Mouse (Mus musculus): ENCODE measurements around the gene N4bp1.

The N4bp1 gene

DNA sequence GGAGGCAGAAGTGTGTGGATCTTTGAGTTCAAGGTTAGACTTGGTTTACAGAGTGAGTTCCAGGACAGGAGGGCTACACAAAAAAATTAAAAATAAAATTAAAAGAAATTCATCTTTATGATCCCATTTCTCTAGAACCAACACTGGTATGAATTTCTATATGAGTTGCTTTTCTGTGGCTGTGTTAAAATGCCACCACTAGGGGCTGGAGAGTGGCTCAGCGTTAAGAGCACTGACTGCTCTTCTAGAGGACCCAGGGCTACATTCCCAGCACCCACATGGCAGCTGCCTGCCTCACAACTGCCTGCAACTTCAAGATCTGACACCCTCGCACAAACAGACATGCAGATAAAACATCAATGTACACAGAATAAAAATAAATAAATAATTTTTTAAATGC lies 56.1 kb downstream of the N4bp1 start:
- DNase-seq (ENCODE audit: extremely low read depth, insufficient read length, low spot score) = no peak

- no peak for DNase-seq (ENCODE audit: extremely low read depth, insufficient read length, low spot score)
Measured at GRCm38 (mm10) chr8:86827199-86827598, 57.9 kb downstream of the N4bp1 start.

- DNase-seq (ENCODE audit: extremely low read depth, insufficient read length, low spot score) = no peak
Measured at GRCm38 (mm10) chr8:86826538-86826937, 58.5 kb downstream of the N4bp1 start.

- peak; percentile 20 for DNase-seq (ENCODE audit: extremely low read depth, insufficient read length, low spot score)
Measured at GRCm38 (mm10) chr8:86825674-86826448, 59.2 kb downstream of the N4bp1 start.

DNA sequence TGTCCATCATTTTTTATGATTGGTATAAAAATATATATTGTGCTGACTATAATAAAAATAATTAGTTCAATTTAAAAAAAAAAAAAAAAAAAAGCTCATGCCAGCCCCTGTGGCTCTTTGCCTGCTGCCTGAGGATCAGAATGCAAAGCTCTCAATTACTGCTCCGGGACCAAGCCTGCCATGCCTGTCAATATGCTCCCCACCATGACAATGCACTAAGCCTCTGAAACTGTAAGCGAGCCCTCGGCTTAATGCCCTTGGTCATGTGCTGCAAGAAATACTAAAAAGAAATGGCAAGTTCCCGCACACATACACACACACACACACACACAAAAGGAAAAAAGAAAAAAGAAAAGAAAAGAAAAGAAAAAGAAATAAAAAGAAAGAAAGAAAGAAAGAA lies 60.3 kb downstream of the N4bp1 start:
- no peak for DNase-seq (ENCODE audit: extremely low read depth, insufficient read length, low spot score)

DNA sequence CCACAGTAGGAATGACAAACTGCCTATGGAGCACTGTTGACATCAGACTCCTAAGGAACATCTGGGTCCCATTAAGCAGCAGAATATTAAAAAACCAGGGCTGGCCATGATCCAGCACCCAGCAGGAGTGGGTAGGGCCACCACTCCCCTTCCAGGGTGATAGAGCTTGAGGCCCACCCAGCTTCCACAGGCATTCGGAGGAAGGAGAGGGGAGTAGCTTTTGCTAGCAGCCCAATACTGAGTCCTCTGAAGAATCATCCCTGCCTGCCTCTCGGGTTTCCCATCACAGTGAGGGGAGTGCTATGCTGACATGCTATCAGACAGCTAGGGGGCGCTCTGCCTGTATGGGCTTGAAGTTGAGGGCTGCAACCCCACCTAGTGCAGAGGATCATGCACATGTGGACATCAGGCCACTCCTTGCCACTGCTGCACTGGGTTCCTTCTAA lies 64.3 kb downstream of the N4bp1 start:
- no peak for DNase-seq (ENCODE audit: extremely low read depth, insufficient read length, low spot score)

- DNase-seq (ENCODE audit: extremely low read depth, insufficient read length, low spot score) = no peak
Measured at GRCm38 (mm10) chr8:86820186-86820755, 64.8 kb downstream of the N4bp1 start.

DNA sequence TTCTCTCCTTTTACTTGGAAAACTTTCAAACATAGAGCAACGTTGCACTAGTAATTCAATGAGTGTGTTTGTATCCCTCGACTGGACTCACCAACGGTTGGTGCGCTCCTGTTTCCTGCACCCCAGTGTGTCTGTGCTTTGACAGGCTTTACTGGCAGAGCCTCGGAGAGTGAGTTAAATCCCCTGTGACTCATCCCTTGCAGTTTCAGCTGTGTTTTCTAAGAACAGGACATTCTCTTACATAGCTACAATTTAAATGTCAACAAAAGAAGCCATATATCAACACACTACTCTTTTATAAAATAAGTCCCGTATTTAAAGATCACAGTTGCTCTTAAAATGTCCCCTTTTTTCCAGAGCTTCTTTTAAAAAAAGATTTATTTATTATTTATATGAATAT lies 65.6 kb downstream of the N4bp1 start:
- peak; percentile 20 for DNase-seq (ENCODE audit: extremely low read depth, insufficient read length, low spot score)

DNA sequence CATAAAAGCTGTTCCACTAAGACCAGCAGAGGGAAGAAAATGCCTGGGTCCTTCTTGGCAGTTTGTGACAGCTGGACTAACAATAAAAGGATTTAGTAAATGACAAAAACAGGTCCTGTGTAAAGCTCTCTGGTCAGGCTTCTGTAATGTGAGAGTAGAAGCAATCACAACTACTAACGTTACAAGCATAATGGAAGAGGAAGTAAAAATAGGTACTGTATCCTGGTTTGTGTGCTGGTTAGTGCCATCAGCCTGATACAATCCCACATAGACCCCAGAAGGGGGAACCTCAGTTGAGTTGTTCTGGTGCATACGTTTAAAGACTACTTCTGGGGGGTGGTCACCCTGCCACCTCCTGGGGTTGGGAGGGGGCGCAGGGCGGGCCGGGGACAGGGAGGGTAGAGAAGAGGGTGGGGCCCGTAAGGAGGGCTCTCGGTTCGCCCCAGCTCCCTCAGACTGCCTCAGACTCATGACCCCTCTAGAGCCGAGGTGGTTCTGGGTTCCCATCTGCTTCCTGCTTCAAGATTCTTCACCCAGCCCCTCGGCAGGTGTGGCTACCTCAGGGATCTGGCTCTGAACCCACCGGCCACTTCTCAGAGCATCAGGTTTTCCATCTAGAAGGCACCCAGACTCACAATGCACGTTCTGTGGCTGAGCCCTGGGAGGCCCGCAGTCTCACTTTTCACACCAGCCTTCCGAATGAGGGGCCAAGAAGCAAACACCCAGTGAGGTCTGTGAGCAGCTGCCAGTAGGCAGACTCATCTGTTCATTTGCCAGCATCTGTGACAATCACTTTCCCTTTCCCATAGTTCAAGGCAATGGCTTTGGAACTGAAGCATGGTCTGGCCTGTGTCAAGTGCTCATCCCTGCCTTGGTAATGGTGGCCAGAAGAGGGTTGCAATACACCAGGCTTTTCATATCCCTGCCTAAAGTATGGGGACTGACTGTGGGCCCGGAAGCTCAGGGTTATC lies 75.8 kb downstream of the N4bp1 start:
- DNase-seq (ENCODE audit: extremely low read depth, insufficient read length, low spot score) = no peak

DNA sequence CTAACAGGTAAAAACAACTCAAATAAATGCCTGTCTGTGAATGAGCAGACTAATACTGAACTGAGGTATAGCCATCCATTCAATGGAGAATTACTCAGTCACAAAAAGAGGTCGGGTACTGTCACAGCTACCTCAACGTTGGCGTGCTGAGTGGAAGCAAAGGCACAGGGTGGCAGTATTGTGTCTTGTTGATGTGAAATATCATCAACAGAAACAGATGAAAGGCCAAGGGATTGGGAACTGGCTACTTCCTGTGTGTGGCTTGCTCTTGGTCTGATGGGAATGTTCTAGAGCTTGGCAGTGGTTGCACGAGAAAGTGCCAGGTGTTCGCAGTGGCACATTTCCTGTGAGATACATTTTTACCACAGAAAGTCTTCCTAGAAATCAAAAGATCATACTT lies 76.8 kb downstream of the N4bp1 start:
- DNase-seq (ENCODE audit: extremely low read depth, insufficient read length, low spot score) = no peak

DNA sequence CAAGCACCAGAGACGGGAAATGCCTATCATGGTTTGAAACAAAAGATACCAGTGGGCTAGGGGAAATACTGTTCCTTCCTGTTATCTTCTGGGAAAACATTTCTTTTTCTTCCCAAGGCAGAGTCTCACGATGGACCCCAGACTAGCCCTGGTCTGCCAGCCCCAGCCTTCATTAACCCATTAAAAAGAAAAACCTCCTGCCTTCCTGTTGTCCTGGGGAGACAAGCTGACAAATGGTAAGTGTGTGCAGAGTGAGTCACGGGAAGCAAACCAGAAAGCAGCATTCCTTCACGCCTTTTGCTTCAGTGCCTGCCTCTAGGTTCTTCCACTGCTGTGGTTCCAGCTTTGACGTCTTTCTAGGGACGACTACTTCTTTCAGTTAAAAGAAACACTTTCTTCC lies 83.1 kb downstream of the N4bp1 start:
- DNase-seq (ENCODE audit: extremely low read depth, insufficient read length, low spot score) = peak; percentile 16

- DNase-seq (ENCODE audit: extremely low read depth, insufficient read length, low spot score) = no peak
Measured at GRCm38 (mm10) chr8:86800966-86801365, 84.1 kb downstream of the N4bp1 start.

DNA sequence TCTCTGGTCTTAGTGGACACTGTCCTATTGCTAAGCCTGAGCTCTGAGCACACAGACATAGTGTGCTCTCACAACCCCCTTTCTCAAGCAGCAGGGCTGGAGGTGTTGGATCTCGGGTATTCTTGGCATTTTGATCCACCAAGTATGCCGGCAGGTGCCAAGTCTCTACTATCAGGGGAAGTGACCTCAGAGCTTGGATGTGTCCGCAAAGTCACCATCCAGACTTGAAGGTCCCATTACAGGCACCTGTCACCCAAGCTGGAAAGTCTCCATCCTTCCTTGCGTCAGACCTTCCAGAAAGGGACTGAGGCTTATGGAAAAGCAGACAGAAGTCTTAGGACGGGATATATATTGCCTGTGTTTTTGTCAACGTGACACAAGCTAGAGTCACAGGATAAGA lies 86.9 kb downstream of the N4bp1 start:
- no peak for DNase-seq (ENCODE audit: extremely low read depth, insufficient read length, low spot score)

GRCm38 (mm10) chr8:86797705-86798104 lies 87.4 kb downstream of the N4bp1 start:
- DNase-seq (ENCODE audit: extremely low read depth, insufficient read length, low spot score) = no peak

- no peak for DNase-seq (ENCODE audit: extremely low read depth, insufficient read length, low spot score)
Measured at GRCm38 (mm10) chr8:86794716-86795115, 90.3 kb downstream of the N4bp1 start.

- DNase-seq (ENCODE audit: extremely low read depth, insufficient read length, low spot score) = no peak
Measured at GRCm38 (mm10) chr8:86791542-86791941, 93.5 kb downstream of the N4bp1 start.

GRCm38 (mm10) chr8:86789576-86789975 lies 95.5 kb downstream of the N4bp1 start:
- no peak for DNase-seq (ENCODE audit: extremely low read depth, insufficient read length, low spot score)

- peak; percentile 56 for DNase-seq (ENCODE audit: extremely low read depth, insufficient read length, low spot score)
Measured at GRCm38 (mm10) chr8:86787891-86788420, 97.1 kb downstream of the N4bp1 start.

GRCm38 (mm10) chr8:86786498-86786897 lies 98.6 kb downstream of the N4bp1 start:
- DNase-seq (ENCODE audit: extremely low read depth, insufficient read length, low spot score) = no peak

DNA sequence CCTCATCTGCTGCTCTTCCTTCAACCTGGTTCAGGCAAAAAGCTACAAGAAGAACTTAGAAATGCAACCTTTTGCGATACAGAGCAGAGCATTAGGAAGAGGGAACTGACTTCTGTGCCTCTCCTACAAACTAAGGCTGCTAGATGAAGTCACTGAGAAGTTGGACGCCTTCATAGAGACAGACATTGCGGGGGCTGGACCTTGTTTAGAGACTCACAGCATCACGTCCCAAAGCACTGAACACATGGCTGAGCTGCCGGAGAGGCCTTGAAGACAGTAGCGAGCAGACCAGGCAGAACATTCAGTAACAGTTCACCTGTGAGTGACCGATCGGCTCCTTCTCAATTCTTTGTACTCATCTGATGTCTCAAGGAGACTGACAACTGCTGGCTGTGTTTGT lies 104.0 kb downstream of the N4bp1 start:
- DNase-seq (ENCODE audit: extremely low read depth, insufficient read length, low spot score) = no peak

DNA sequence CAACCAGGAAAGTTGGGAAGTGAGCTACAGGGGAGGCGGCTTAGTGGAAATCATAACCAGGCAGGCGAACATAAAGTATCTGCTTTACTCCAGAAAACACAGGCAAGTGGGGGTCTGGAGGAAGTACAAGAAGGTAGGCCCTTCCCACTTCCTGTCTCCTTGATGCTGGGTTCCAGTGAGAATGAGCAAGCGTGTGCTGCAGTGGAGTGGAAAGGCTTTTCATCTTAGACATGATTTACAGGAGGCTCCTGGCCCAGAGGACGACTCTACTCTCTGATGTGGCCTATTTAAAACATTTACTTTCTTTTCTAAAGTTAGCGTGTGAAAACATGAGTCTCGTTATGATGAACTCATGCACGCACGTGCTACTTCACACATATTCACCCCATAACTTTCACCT lies 105.9 kb downstream of the N4bp1 start:
- no peak for DNase-seq (ENCODE audit: extremely low read depth, insufficient read length, low spot score)
